Mouse (Mus musculus): ENCODE measurements at regions not wholly inside any gene's neighbourhood (a gene's known extent, or its start where the extent isn't known, plus 50 kb on each side); places are given as distances from the start of the nearest gene placed in this dataset.

DNA sequence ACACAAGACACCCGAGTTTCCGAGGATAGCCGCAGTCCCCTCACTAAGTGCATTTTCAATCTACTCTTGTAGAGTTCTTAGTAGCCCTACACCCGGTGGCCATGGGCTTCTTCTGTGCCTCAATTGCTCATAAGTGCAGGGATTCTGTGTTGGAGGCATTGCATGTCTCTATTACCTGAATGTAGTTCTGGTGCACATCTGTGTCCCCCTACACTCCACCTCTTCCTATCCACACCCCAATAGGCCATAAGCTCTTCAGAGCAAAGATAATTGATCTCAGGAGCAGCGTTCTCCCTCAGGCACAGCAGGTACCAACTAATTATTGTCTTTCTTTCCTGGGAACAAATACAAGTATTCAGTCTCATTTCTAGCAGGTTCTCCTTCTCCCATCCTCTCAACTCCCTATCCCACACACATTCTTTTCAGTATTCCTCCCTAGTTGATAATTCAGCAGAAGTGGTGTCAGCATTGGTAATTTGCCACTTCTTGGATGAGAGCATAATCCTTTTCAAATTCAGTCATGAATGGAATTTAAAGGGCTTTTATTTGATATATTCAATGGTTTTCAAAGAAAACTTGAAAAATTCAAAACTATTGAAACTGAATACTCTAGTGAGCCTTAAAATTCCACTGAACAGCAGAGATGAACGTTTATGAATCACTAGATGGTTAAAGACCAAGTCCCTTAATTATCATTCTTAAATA lies 108.7 kb upstream of the Cp start:
- in situ Hi-C loops (cut with MboI; ENCODE audit: low pct_ligation_motif_present, low pct_unique_long_range_greater_than_20kb, low sequenced_read_pairs) = no loop called here
- dilution Hi-C loops (cut with MboI; ENCODE audit: extremely low pct_ligation_motif_present, extremely low pct_unique_long_range_greater_than_20kb, low sequenced_read_pairs) = no loop called here
- DNase-seq (ENCODE audit: extremely low read depth) = no peak

DNA sequence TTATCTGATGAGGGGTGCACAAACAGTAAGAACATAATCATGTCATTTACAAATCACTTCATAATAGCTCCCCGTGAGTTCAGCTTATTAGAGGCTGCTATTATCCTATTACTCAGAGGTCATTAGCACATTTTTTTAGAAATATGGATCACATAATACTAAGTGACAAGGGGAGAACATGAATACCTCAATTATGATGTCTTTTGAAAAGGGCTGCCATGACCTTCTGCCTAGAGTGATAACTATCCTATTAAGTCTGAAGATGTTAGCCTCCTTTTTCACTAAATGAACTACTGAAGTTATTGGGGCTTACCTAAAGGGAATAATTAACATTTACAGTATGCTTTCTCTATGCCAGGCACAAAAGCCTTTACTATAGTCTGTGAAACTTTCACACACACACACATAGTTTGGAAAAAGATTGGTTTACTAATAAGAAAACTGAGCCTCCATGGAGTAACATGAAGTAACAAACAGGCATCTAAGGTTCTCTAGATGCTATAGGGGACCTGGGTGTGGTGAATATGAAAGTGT lies 108.1 kb upstream of the Cp start:
- no peaks in the 10 kb centered on the region for H3K9me3 ChIP-seq (replicated peaks; ENCODE audit: low read length)
- H3K4me2 ChIP-seq (ENCODE audit: insufficient read depth, low read depth, poor library complexity, severe bottlenecking) = no peak overlapping the region
- no peak for DNase-seq (ENCODE audit: extremely low read depth)
- H3K27me3 ChIP-seq (replicated peaks) = no peaks in the 10 kb centered on the region
- peaks cover 0 to 2% of the 10 kb centered on the region in 2 experiments; a peak in 3 of 4 replicates for H3K4me1 ChIP-seq (ENCODE audit: control insufficient read depth in 1 of 2, insufficient read depth in 2 of 2)
- in situ Hi-C loops (cut with MboI; ENCODE audit: low pct_ligation_motif_present, low pct_unique_long_range_greater_than_20kb, low sequenced_read_pairs) = no loop called here
- H3K4me3 ChIP-seq (replicated peaks in 1 of 3; ENCODE audit: low read depth in 2 of 3, low read length in 2 of 3, poor library complexity in 1 of 3) = no peak overlapping the region
- dilution Hi-C loops (cut with MboI; ENCODE audit: extremely low pct_ligation_motif_present, extremely low pct_unique_long_range_greater_than_20kb, low sequenced_read_pairs) = no loop called here
- no peak for TF ChIP-seq JUN (IDR thresholded peaks at IDR 0.05; ENCODE audit: insufficient read depth, low read depth, low read length)
- no peak for TF ChIP-seq GABPA (IDR thresholded peaks at IDR 0.05; ENCODE audit: insufficient replicate concordance, low read depth, low read length)
- TF ChIP-seq MXI1 (IDR thresholded peaks at IDR 0.05; ENCODE audit: low read depth, low read length) = no peak
- no peak for TF ChIP-seq RAD21 (IDR thresholded peaks at IDR 0.05; ENCODE audit: low read depth, low read length)
- no peak for TF ChIP-seq MAX (IDR thresholded peaks at IDR 0.05; ENCODE audit: low read length)
- no peak for TF ChIP-seq ELF1 (IDR thresholded peaks at IDR 0.05; ENCODE audit: low read depth, low read length)
- TF ChIP-seq BHLHE40 (IDR thresholded peaks at IDR 0.05; ENCODE audit: low read depth, low read length) = no peak
- TF ChIP-seq ZC3H11A (IDR thresholded peaks at IDR 0.05; ENCODE audit: low read depth, low read length) = no peak
- TF ChIP-seq CTCF (conservative IDR thresholded peaks at IDR 0.05 in 1 of 2, IDR thresholded peaks at IDR 0.05 in 1 of 2; ENCODE audit: low read depth in 2 of 2, low read length in 2 of 2) = no peak
- no peak for TF ChIP-seq IRF4 (IDR thresholded peaks at IDR 0.05; ENCODE audit: low read depth, low read length)
- TF ChIP-seq HCFC1 (IDR thresholded peaks at IDR 0.05; ENCODE audit: low read depth, low read length) = no peak
- no peak for TF ChIP-seq ETS1 (conservative IDR thresholded peaks at IDR 0.05; ENCODE audit: low read depth, low read length)
- TF ChIP-seq NRF1 (IDR thresholded peaks at IDR 0.05; ENCODE audit: low read depth, low read length) = no peak
- TF ChIP-seq MYC (IDR thresholded peaks at IDR 0.05; ENCODE audit: low read depth, low read length) = no peak
- no peak for TF ChIP-seq UBTF (IDR thresholded peaks at IDR 0.05; ENCODE audit: low read depth, low read length)
- no peak for TF ChIP-seq USF1 (IDR thresholded peaks at IDR 0.05; ENCODE audit: low read depth, low read length)
- no peak for TF ChIP-seq POLR2AphosphoS2 (IDR thresholded peaks at IDR 0.05; ENCODE audit: low read depth, low read length)
- no peak for TF ChIP-seq NELFE (IDR thresholded peaks at IDR 0.05; ENCODE audit: low read depth, low read length)
- TF ChIP-seq CHD1 (IDR thresholded peaks at IDR 0.05; ENCODE audit: low read depth, low read length) = no peak
- H3K36me3 ChIP-seq (replicated peaks in 1 of 2; ENCODE audit: control insufficient read depth in 1 of 2, insufficient read depth in 1 of 2, low read length in 1 of 2) = no peaks in the 10 kb centered on the region
- H3K27ac ChIP-seq (ENCODE audit: insufficient read depth, low read depth) = no peak overlapping the region
- no peaks in the 10 kb centered on the region for H3K79me2 ChIP-seq (replicated peaks; ENCODE audit: control insufficient read depth, extremely low read depth, insufficient read depth, poor library complexity, severe bottlenecking)
- H3K9ac ChIP-seq (ENCODE audit: insufficient read depth, low read depth) = no peak overlapping the region

More for the DNA sequence above, 108.7 kb upstream of the Cp start:
- Histone ChIP-seq H3K79me2 (replicated peaks; ENCODE audit: control insufficient read depth, extremely low read depth, insufficient read depth, poor library complexity, severe bottlenecking) (no peaks in the 10 kb centered on the region), H3K27me3 (replicated peaks) (no peaks in the 10 kb centered on the region), H3K27ac (ENCODE audit: insufficient read depth, low read depth) (no peak overlapping the region), H3K9ac (ENCODE audit: insufficient read depth, low read depth) (no peak overlapping the region), H3K4me1 (ENCODE audit: control insufficient read depth in 1 of 2, insufficient read depth in 2 of 2) (peaks cover 0 to 2% of the 10 kb centered on the region in 2 experiments; a peak in 3 of 4 replicates), H3K9me3 (replicated peaks; ENCODE audit: low read length) (no peaks in the 10 kb centered on the region), H3K4me2 (ENCODE audit: insufficient read depth, low read depth, poor library complexity, severe bottlenecking) (no peak overlapping the region), H3K36me3 (replicated peaks in 1 of 2; ENCODE audit: control insufficient read depth in 1 of 2, insufficient read depth in 1 of 2, low read length in 1 of 2) (no peaks in the 10 kb centered on the region), H3K4me3 (replicated peaks in 1 of 3; ENCODE audit: low read depth in 2 of 3, low read length in 2 of 3, poor library complexity in 1 of 3) (no peak overlapping the region)
- no peak for TF ChIP-seq POLR2A (IDR thresholded peaks at IDR 0.05; ENCODE audit: low read depth, low read length)
